ENCODE assay signal across 8 mouse cellular contexts in the genomic region with DNA sequence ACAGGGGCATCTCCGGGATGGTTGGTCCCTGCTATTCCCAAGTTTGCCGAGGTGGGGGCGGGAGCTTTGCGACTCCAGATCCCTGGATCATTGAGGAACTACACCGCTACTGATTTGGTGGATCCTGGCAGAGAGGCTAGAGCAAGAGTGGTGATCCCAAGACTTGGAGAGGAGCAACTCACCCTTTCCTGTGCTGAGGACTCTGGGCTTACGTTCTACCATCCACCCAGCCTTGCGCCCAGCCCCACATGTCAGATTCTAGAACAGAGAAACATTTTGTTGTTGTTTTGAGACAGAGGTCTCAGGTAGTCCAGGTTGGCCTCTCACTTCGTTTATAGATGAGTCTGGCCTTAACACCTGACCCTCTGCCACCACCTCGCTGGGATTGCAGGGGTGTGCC. TPM values are rescaled to one million over a fixed set of nuclear protein-coding genes. Genes with fewer than 3 reads are reported as not detected.
A peak's percentile ranks its signal among the peaks of the same experiment; 100 is the strongest.
DNase-seq lines count a peak whose midpoint lies in the region; ATAC-seq and TF ChIP-seq lines count a peak whose summit lies in the region.

No protein-coding gene starts in this region.

- ATAC-seq in hindbrain, embryonic 13.5 days (ENCODE audit: low FRiP score): peak; percentile 55
- ATAC-seq in midbrain, embryonic 16.5 days: peak; percentile 54

- peak overlapping the region; percentile 61 for H3K4me3 ChIP-seq in layer of hippocampus, adult 2 months
- H3K4me3 ChIP-seq in bone marrow, adult 2 months (replicated peaks; ENCODE audit: control insufficient read depth, low read depth, low read length): peak overlapping the region; percentile 86
- H3K4me3 ChIP-seq in hindbrain, embryonic 13.5 days: peak overlapping the region; percentile 62
- peak overlapping the region; percentile 68 for H3K4me3 ChIP-seq in midbrain, embryonic 16.5 days (ENCODE audit: low read depth, low read length)

- H3K4me1 ChIP-seq in bone marrow, adult 2 months (ENCODE audit: control insufficient read depth, insufficient read depth, low read length): peaks cover 2% of the 10 kb centered on the region; the same call in 1 of the 2 replicates
- peaks cover 24% of the 10 kb centered on the region for H3K4me1 ChIP-seq in hindbrain, embryonic 13.5 days (replicated peaks)
- H3K4me1 ChIP-seq in midbrain, embryonic 16.5 days (ENCODE audit: control insufficient read depth, insufficient read depth, low read length): peaks cover 17% of the 10 kb centered on the region; the same call in 1 of the 2 replicates

- peaks cover 3% of the 10 kb centered on the region; the same call in 1 of the 2 replicates for H3K9me3 ChIP-seq in hindbrain, embryonic 13.5 days
- peaks cover 3% of the 10 kb centered on the region; the same call in 1 of the 2 replicates for H3K9me3 ChIP-seq in midbrain, embryonic 16.5 days (replicated peaks; ENCODE audit: control insufficient read depth, low read length, poor library complexity, severe bottlenecking)

- TF ChIP-seq POLR2A in bone marrow, adult 2 months (IDR thresholded peaks at IDR 0.05; ENCODE audit: borderline replicate concordance, control insufficient read depth, low read depth, low read length): no peak

- DNase-seq in layer of hippocampus, adult 2 months (ENCODE audit: low spot score in 2 of 2): no peak
- no peak for DNase-seq in layer of hippocampus, adult 9-11 months
- no peak for DNase-seq in left cerebral cortex, adult 11 months (ENCODE audit: low spot score)
- DNase-seq in cerebellum, adult 9-10 months: no peak
- no peak for DNase-seq in adrenal gland, postnatal 10 days

- H3K9ac ChIP-seq in hindbrain, embryonic 13.5 days: peak overlapping the region; percentile 81
- H3K9ac ChIP-seq in midbrain, embryonic 16.5 days (ENCODE audit: low read depth, low read length): peak overlapping the region; percentile 79

- 2% methylated on average over 9 of the region's 9 CpGs for WGBS in bone marrow, adult 2 months
- WGBS in hindbrain, embryonic 13.5 days: 17% methylated on average over 9 of the region's 9 CpGs
- 7% methylated on average over 9 of the region's 9 CpGs for WGBS in midbrain, embryonic 16.5 days

- peak overlapping the region; percentile 81 for H3K27ac ChIP-seq in layer of hippocampus, adult 2 months
- peak overlapping the region; percentile 92 for H3K27ac ChIP-seq in bone marrow, adult 2 months (ENCODE audit: control insufficient read depth, insufficient read depth, low read depth, low read length, poor library complexity)
- H3K27ac ChIP-seq in hindbrain, embryonic 13.5 days: peak overlapping the region; percentile 72
- peak overlapping the region; percentile 31 for H3K27ac ChIP-seq in midbrain, embryonic 16.5 days (ENCODE audit: low read length)

- no peak for TF ChIP-seq CTCF in layer of hippocampus, adult 2 months (conservative IDR thresholded peaks at IDR 0.05)
- TF ChIP-seq CTCF in bone marrow, adult 2 months (IDR thresholded peaks at IDR 0.05; ENCODE audit: control insufficient read depth, insufficient read depth, low read length): no peak

- peak overlapping the region; percentile 96 for H3K4me2 ChIP-seq in hindbrain, embryonic 13.5 days
- peak overlapping the region; percentile 99 for H3K4me2 ChIP-seq in midbrain, embryonic 16.5 days (ENCODE audit: low read length)

- peaks cover 20% of the 10 kb centered on the region for H3K36me3 ChIP-seq in hindbrain, embryonic 13.5 days
- H3K36me3 ChIP-seq in midbrain, embryonic 16.5 days (ENCODE audit: control insufficient read depth, insufficient read depth, low read length): peaks cover 7% of the 10 kb centered on the region; the same call in 1 of the 2 replicates

- H3K27me3 ChIP-seq in hindbrain, embryonic 13.5 days: peaks cover 8% of the 10 kb centered on the region; the same call in 1 of the 2 replicates
- H3K27me3 ChIP-seq in midbrain, embryonic 16.5 days (ENCODE audit: control insufficient read depth, insufficient read depth, low read depth, low read length): no peaks in the 10 kb centered on the region

RNA-seq across cellular contexts. Expression of a gene that starts 1.0 kb away (rescaled TPM):
- total RNA-seq in layer of hippocampus, adult 2 months (2021): 1 to 10 TPM; 2.8 to 3.0 TPM
- 12.3 and 34.2 TPM in 2 replicates for polyA plus RNA-seq in bone marrow, adult 2 months (2011; ENCODE audit: insufficient read depth, insufficient read length, low replicate concordance, missing spikeins)
- 2.0 TPM in 2 replicates for polyA plus RNA-seq in hindbrain, embryonic 13.5 days (2015; fragmentation: Nextera tagmentation; extraction: Ambion mirVana)
- polyA plus RNA-seq in midbrain, embryonic 16.5 days (2015; fragmentation: Nextera tagmentation; extraction: Ambion mirVana): 2.7 and 2.9 TPM in 2 replicates
- 1 to 10 TPM; 2.3 to 2.4 TPM for total RNA-seq in adrenal gland, postnatal 10 days (2021)

RNA-seq across cellular contexts. Expression of a gene that starts 2.9 kb away (rescaled TPM):
- 1 to 10 TPM in 1 of 2 experiments, not detected in 1; 1.5 TPM for total RNA-seq in layer of hippocampus, adult 2 months (2021)
- 47.8 and 107 TPM in 2 replicates for polyA plus RNA-seq in bone marrow, adult 2 months (2011; ENCODE audit: insufficient read depth, insufficient read length, low replicate concordance, missing spikeins)
- polyA plus RNA-seq in hindbrain, embryonic 13.5 days (2015; fragmentation: Nextera tagmentation; extraction: Ambion mirVana): 0.52 and 0.88 TPM in 2 replicates
- polyA plus RNA-seq in midbrain, embryonic 16.5 days (2015; fragmentation: Nextera tagmentation; extraction: Ambion mirVana): not detected in 2 replicates
- 1 to 10 TPM; 3.7 to 4.9 TPM for total RNA-seq in adrenal gland, postnatal 10 days (2021)

RNA-seq across cellular contexts. Expression of a gene that starts 9.0 kb away (rescaled TPM):
- total RNA-seq in layer of hippocampus, adult 2 months (2021): 10 to 100 TPM; 26.7 to 32.6 TPM
- 164 and 433 TPM in 2 replicates for polyA plus RNA-seq in bone marrow, adult 2 months (2011; ENCODE audit: insufficient read depth, insufficient read length, low replicate concordance, missing spikeins)
- polyA plus RNA-seq in hindbrain, embryonic 13.5 days (2015; fragmentation: Nextera tagmentation; extraction: Ambion mirVana): 29.8 and 38.1 TPM in 2 replicates
- polyA plus RNA-seq in midbrain, embryonic 16.5 days (2015; fragmentation: Nextera tagmentation; extraction: Ambion mirVana): 15.3 and 23.5 TPM in 2 replicates
- 10 to 100 TPM; 25.8 to 29.1 TPM for total RNA-seq in adrenal gland, postnatal 10 days (2021)

RNA-seq across cellular contexts. Expression of a gene that starts 22.8 kb away (rescaled TPM):
- total RNA-seq in layer of hippocampus, adult 2 months (2021): 1,000 to 10,000 TPM; 1,283 to 1,305 TPM
- polyA plus RNA-seq in bone marrow, adult 2 months (2011; ENCODE audit: insufficient read depth, insufficient read length, low replicate concordance, missing spikeins): 6.2 TPM in 1 of 2 replicates, not detected in the other
- polyA plus RNA-seq in hindbrain, embryonic 13.5 days (2015; fragmentation: Nextera tagmentation; extraction: Ambion mirVana): 583 and 599 TPM in 2 replicates
- 761 and 788 TPM in 2 replicates for polyA plus RNA-seq in midbrain, embryonic 16.5 days (2015; fragmentation: Nextera tagmentation; extraction: Ambion mirVana)
- total RNA-seq in adrenal gland, postnatal 10 days (2021): 10 to 100 TPM; 26.1 to 34.3 TPM

RNA-seq across cellular contexts. Expression of a gene that starts 34.9 kb away (rescaled TPM):
- 10 to 100 TPM; 15.0 to 20.4 TPM for total RNA-seq in layer of hippocampus, adult 2 months (2021)
- 0.25 and 4.8 TPM in 2 replicates for polyA plus RNA-seq in bone marrow, adult 2 months (2011; ENCODE audit: insufficient read depth, insufficient read length, low replicate concordance, missing spikeins)
- 6.6 and 10.0 TPM in 2 replicates for polyA plus RNA-seq in hindbrain, embryonic 13.5 days (2015; fragmentation: Nextera tagmentation; extraction: Ambion mirVana)
- 0.67 and 0.73 TPM in 2 replicates for polyA plus RNA-seq in midbrain, embryonic 16.5 days (2015; fragmentation: Nextera tagmentation; extraction: Ambion mirVana)
- total RNA-seq in adrenal gland, postnatal 10 days (2021): not detected

Comparison
In these comparisons a context has a peak if more than half of its experiments do, and no peak if none do; other contexts are left out.
1. H3K27ac ChIP-seq: peak in every context shown above with its lines; median percentile 92 in bone marrow, adult 2 months; 81 in layer of hippocampus, adult 2 months; 72 in hindbrain, embryonic 13.5 days; 31 in midbrain, embryonic 16.5 days.
2. RNA of a gene that starts 2.9 kb away (polyA plus RNA-seq): 47.8 to 107 TPM in bone marrow, adult 2 months; 0.52 to 0.88 TPM in hindbrain, embryonic 13.5 days and not detected in midbrain, embryonic 16.5 days; every median in the first group is over 10 times any median in the second.
3. Peak in every context shown above with its lines, with median percentiles within 50 percentile points of each other: H3K4me3 ChIP-seq.